Mouse (Mus musculus) mouse trophoblast stem cell (cell line): ENCODE results near the gene Lrp1.

Experiments used
- in situ Hi-C, 2 experiments: fragments of 300-500 bp; cut with MseI, MboI; formaldehyde crosslinking; loops; 2 replicates in 1 of 2; 3 replicates in 1 of 2; pipeline ENCODE4 v1.15.1; 2025

The Lrp1 gene

GRCm38 (mm10) chr10:127616261-127616679 is 4.7 kb downstream of the Lrp1 start:
- in situ Hi-C loops: no loop called here

DNA sequence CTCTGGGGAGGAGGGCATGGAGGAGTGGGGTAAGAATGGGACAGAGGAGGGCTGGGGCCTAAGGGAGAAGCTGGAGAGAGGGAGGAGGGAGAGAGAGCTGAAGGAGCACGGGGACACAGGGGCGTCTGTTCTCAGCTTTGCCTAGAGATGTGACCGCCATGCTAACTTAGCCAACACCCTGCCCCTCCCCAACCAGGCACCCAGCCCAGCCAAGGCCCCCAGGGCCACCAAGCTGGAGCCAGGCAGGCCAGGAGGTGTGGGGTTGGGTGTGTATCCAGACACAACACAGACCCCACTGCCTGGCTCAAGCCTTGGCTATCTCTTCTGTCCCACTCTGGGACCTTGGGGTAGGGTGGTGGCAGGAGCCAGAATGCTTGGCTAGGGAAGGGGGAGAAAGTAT is 5.4 kb downstream of the Lrp1 start:
- in situ Hi-C loops: no loop called here

GRCm38 (mm10) chr10:127615034-127615374 is 5.9 kb downstream of the Lrp1 start:
- in situ Hi-C loops: no loop called here

DNA sequence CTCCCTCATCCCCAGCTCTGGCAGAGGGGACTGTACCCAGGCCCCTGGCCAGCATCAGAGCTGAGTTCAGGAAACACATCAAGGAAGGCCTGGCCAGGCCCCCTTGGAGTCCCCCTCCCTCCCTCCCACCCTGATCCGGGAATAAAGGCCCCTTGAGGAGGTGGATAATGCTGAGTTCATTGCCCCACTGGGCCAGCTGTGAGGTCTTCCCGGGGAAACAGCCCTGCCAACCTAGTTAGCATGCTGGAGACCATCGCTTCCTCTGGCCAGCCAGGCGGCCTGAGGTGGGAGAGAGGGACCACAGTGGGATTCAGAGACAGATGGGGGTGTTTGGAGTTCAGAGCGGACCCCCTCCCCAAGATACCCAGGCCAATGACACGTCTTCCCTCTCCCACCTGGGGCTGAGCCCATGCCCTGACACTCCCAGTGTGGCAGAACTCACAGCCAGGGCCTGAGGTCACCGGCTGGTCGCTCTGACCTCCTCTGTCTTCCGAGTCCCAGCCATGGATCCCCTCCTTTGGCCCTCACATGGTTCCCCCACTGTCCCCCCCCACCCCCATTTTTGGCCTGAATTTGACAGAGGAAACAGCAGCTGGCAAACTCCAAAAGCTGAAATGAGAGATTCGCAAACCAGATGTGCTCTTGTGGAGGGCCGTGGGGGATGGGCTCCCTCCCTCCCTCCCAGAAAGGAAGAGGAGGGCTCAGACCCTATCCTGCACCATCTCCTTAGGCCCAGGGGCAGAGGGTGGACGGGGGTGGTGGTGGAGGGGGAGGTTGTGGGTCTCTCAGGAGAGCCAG is 6.5 kb downstream of the Lrp1 start:
- in situ Hi-C loops: no loop called here

DNA sequence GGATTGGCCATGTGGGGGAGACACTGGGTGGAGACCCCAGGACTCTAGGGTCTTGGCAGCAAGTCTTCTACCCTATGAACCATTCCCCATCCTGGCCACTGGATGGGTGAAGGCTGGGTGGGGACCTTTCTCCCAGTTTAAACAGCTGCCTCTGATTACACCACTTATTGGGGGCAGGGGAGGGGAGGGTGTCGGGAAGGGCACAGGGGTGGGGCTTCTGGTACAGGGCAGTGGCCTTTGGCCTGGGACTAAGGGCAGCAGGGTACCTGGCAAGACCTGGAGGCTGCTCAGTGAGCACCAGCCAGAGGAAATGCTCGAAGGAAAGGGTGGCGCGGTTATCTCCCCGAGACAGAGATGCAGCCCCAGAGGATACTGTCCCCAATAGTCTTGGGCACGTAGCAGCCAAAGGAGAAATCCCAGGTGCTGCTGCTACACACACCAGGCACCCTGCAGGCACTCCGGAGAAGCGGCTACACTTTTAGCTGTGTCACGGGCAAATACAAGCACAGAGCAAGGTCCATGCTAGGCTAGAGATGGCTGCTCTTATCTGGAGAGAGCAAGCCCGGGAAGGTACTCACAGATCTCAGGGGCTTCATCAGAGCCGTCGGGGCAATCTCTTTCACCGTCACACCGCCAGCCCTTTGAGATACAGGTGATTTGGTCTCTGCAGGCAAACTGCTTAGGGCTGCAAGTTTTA is 8.7 kb downstream of the Lrp1 start:
- in situ Hi-C loops: no loop called here

GRCm38 (mm10) chr10:127610066-127610415 is 10.9 kb downstream of the Lrp1 start:
- in situ Hi-C loops: no loop called here

DNA sequence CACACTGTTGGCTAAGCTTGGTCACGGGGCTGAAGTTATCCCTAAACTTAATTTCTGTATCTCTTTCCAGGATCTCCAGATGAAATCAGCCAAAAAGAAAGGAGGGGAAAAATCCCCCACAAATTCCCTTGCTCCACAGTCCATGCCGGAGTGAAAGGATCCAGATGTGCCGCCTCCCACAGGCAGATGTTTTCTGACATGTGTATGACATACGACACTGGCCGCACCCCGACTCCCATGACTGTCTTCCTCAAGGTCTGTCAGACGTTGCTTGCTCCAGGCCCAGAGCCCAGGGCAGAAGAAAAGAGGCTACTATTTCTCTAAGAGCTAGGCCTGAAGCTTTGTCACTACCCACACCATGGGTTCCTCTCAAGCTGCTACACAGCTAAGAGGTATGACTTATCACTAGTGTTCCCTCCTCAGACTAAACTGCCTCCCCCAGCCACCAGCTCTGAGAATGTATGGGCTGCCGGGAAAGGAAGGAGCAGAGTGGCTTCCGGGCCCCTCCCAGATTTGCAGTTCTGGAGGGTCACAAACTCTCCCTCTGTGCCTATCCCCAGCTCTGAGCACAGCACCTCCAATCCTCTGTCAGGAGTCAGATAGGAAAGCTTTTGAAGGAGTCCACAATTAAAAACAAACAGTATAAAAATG is 11.4 kb downstream of the Lrp1 start:
- in situ Hi-C loops: no loop called here

DNA sequence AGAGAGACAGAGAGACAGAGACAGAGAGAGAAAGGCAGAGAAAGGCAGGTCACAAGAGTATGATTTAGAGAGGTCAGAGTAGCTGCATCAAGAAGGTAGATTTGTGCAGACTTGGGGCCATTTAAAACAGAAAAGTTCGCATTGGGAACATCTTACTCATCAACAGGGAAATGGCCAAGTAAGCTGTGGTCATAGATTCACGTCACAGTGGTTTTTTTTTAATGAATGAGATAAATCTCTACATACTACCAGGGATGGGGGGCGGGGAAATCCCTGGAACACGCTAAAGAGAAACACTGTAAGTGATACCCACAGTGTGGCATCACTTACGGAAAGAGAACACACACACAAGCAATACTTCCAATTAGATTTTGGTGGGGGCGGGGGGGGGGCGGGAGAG is 13.9 kb downstream of the Lrp1 start:
- in situ Hi-C loops: no loop called here

DNA sequence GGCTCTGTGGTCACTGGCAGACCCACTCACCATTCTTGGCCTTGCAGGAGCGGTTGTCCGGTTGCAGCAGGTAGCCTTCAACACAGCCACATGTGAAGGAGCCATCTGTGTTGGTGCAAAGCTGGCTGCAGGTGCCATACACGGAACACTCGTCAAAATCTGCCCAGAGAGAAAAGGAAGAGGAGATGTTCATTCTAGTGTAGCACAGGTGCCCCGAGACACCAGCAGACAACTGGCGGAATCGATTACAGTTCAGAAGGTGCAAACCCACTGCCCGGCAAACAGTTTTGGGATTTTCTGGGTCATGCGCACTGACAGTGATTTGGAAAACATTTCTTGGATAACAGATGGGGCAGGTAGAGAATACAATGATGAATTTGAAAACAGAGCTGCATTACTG is 15.2 kb downstream of the Lrp1 start:
- in situ Hi-C loops: no loop called here

- in situ Hi-C loops: no loop called here
Measured at GRCm38 (mm10) chr10:127605251-127605547, 15.7 kb downstream of the Lrp1 start.

- in situ Hi-C loops: no loop called here
Measured at GRCm38 (mm10) chr10:127604465-127605250, 16.3 kb downstream of the Lrp1 start.

DNA sequence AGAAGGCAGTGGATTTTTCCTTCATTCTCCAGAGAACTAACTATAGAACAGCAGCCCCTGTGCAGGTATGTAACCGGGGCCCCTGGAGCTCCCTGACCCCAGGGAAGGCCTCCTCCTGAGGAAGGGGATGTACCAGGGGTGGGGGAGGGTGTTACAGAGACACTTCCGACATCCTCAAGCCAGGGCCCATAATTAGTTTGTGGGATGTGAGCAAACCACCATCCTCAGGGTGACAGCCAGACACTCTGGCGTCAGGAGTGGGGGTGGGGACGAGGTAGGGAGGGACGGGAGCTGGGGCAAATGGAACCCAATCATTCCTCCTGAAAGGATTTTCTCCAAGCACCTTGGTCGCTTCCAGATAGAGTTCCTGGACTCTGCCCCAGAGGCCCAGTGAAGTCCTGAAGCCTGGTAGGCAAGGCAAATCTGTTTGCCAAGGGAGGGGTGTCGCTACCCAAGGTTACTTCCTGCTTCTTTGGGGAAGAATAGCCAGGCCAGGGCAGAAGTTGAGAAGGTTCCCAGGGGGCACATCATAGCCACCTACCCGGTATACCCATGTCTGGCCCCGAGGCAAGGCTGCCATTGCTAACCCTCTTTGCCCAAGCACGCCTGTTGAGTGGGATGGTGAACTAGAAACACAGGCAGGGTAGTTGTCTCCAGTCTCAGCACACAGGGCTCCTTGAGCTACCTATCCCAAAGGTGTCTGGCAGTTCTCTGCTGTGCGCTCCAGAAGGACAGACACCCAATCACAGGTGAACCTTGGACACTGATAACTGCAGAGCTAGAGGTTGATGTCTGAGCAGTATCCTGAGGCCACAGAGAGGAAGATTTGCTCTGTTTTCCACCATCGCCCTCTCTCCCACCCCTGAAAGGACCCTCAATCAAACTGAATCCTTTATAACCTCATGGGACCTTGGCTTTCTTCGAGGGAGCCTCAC is 17.2 kb downstream of the Lrp1 start:
- in situ Hi-C loops: no loop called here

DNA sequence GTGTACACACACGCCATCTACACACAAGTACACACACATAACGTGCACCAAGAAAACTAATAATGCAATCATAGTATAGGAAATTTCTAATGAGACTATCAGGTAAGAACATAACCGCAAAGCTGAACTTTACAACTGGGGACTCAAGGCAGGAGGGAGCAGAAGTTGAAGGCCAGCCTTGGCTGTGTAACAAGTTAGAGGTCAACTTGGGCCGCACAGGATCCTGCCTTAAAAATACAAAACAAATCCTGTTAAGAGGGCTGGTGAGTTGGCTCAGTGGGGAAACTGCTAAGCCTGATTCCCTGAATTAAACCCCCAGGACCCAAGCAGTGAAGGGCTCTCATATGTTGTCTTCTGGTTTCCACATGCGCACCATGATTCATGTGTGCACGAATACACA is 18.8 kb downstream of the Lrp1 start:
- in situ Hi-C loops: no loop called here

DNA sequence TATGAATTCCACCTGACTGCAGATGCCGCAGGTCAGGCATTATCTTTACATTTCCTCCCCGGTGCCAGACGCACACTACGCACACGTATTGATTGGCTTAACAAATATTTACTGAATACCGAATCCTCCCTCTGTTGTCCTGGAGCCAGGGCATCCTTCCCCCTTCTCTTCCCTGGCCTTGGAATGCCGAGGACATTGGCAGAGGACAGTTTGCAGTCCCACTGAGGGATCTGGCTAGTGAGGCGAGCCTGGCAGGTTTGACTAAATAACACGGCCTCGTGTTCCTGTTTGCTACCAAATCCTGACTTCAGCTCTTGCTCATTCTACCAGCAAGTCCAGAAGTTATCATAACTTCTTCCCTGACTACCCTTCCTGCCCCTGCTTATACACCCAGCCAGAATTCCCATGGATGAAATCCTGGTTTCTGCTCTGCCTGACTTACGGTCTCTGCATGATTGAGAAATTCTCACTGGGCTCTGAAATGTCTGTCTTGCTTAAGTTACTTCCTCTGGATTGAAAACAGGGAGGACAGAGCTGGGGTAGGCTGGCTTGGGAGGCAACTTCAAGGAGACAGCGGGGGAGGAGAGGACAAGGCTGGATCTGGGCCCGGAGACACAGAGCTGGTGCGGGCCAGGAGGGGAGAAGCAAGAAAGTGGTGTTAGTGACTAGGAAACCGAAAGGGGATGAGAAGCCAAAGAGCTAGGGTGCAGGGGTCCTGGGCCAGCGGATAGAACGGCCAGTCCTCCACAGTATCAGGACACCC is 21.0 kb downstream of the Lrp1 start:
- in situ Hi-C loops: no loop called here

DNA sequence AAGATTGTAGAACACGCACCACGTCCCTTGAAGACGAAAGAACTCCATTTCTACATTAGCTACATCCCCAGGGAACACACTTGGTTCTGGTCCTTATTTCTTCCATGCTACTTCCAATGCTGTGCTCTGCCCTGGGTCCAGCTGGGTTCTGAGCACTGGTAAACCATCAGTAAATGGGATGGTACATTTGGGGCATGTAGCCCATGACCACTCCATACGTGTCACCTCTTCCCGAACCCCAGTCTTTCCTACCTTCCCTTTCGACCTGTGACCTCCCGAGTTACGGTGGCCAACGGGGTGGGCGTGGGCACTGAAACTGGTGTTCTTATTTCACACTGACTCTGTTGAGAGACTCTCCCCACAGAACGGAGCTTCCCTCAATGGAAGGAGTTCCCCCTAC is 21.7 kb downstream of the Lrp1 start:
- in situ Hi-C loops: no loop called here

GRCm38 (mm10) chr10:127598607-127599006 is 22.3 kb downstream of the Lrp1 start:
- in situ Hi-C loops: no loop called here

- in situ Hi-C loops: no loop called here
Measured at GRCm38 (mm10) chr10:127597311-127597901, 23.5 kb downstream of the Lrp1 start.

- in situ Hi-C loops: no loop called here
Measured at GRCm38 (mm10) chr10:127596321-127596941, 24.5 kb downstream of the Lrp1 start.

DNA sequence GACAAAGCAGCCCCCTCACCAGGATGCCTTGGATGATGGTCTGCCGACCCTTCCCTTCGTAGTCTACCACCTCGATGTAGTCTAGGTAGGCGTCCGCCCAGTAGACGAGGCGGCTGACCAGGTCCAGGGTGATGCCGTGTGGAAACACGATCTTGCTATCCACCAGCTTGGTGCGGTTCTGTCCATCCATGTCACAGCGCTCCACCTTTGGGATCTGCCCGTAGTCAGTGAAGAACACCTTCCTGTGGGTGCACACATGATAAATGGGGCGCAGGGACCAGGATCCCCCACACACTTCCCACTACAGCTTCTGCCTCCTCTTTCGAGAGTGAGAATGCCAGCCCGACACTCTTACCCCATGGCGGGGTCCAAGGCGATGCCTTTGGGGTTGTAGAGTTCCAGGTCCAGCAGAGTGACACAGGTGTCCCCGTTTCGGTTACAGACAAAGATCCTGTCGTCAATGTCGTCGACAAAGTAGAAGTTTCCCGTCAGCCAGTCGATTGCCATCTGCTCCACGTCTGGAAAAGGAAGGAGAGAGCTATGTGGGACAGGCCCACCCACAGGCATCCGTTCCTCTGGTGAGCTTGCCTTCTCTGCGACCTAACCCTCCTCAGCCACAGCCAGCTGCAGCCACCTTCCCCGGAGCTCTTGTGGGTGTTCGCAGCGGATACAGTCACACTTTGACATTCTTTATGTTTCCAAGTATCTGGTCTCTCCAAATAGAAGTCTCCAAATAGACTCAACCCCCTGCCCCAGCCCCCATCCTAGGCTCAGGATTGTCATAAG is 25.8 kb downstream of the Lrp1 start:
- in situ Hi-C loops: no loop called here
